Mouse (Mus musculus): ENCODE measurements around the gene Ssx2ip.
A peak's percentile ranks its signal among the peaks of the same experiment; 100 is the strongest.

Ssx2ip gene

GRCm38 (mm10) chr3:146404311-146405201 lies at the start of gene Ssx2ip:
Ssx2ip (plus strand) TSS chr3:146404642.
- peak; percentile 98 for DNase-seq

GRCm38 (mm10) chr3:146355146-146355545 lies 49.3 kb upstream of the Ssx2ip start:
- peak; percentile 32 for DNase-seq

- DNase-seq: no peak
Observed at GRCm38 (mm10) chr3:146365471-146365870, 39.0 kb upstream of the Ssx2ip start.

GRCm38 (mm10) chr3:146367058-146367457 lies 37.4 kb upstream of the Ssx2ip start:
- no peak for DNase-seq

- DNase-seq: no peak
Observed at GRCm38 (mm10) chr3:146370553-146371095, 33.8 kb upstream of the Ssx2ip start.

- no peak for DNase-seq
Observed at GRCm38 (mm10) chr3:146371201-146371600, 33.2 kb upstream of the Ssx2ip start.

GRCm38 (mm10) chr3:146374596-146375175 lies 29.8 kb upstream of the Ssx2ip start:
- no peak for DNase-seq

- DNase-seq: no peak
Observed at GRCm38 (mm10) chr3:146375224-146375657, 29.2 kb upstream of the Ssx2ip start.

- DNase-seq: no peak
Observed at GRCm38 (mm10) chr3:146376337-146377130, 27.9 kb upstream of the Ssx2ip start.

GRCm38 (mm10) chr3:146377216-146377615 lies 27.2 kb upstream of the Ssx2ip start:
- no peak for DNase-seq

- no peak for DNase-seq
Observed at GRCm38 (mm10) chr3:146378753-146379152, 25.7 kb upstream of the Ssx2ip start.

GRCm38 (mm10) chr3:146379740-146380466 lies 24.5 kb upstream of the Ssx2ip start:
- no peak for DNase-seq

GRCm38 (mm10) chr3:146380874-146381273 lies 23.6 kb upstream of the Ssx2ip start:
- DNase-seq: no peak

- DNase-seq: no peak
Observed at GRCm38 (mm10) chr3:146381471-146381870, 23.0 kb upstream of the Ssx2ip start.

GRCm38 (mm10) chr3:146386800-146387199 lies 17.6 kb upstream of the Ssx2ip start:
- no peak for DNase-seq

- no peak for DNase-seq
Observed at GRCm38 (mm10) chr3:146392656-146393321, 11.7 kb upstream of the Ssx2ip start.

- no peak for DNase-seq
Observed at GRCm38 (mm10) chr3:146393641-146394100, 10.8 kb upstream of the Ssx2ip start.

- DNase-seq: no peak
Observed at GRCm38 (mm10) chr3:146396256-146396655, 8.2 kb upstream of the Ssx2ip start.

GRCm38 (mm10) chr3:146396934-146397333 lies 7.5 kb upstream of the Ssx2ip start:
- DNase-seq: no peak

- no peak for DNase-seq
Observed at GRCm38 (mm10) chr3:146397847-146398246, 6.6 kb upstream of the Ssx2ip start.

GRCm38 (mm10) chr3:146399203-146399602 lies 5.2 kb upstream of the Ssx2ip start:
- no peak for DNase-seq

- no peak for DNase-seq
Observed at GRCm38 (mm10) chr3:146403770-146404169, 672 bp upstream of the Ssx2ip start.

Measured in kidney, postnatal 14 days (tissue).